Mouse (Mus musculus): Measurements from ENCODE around the gene Parvg.

Gene Parvg

DNA sequence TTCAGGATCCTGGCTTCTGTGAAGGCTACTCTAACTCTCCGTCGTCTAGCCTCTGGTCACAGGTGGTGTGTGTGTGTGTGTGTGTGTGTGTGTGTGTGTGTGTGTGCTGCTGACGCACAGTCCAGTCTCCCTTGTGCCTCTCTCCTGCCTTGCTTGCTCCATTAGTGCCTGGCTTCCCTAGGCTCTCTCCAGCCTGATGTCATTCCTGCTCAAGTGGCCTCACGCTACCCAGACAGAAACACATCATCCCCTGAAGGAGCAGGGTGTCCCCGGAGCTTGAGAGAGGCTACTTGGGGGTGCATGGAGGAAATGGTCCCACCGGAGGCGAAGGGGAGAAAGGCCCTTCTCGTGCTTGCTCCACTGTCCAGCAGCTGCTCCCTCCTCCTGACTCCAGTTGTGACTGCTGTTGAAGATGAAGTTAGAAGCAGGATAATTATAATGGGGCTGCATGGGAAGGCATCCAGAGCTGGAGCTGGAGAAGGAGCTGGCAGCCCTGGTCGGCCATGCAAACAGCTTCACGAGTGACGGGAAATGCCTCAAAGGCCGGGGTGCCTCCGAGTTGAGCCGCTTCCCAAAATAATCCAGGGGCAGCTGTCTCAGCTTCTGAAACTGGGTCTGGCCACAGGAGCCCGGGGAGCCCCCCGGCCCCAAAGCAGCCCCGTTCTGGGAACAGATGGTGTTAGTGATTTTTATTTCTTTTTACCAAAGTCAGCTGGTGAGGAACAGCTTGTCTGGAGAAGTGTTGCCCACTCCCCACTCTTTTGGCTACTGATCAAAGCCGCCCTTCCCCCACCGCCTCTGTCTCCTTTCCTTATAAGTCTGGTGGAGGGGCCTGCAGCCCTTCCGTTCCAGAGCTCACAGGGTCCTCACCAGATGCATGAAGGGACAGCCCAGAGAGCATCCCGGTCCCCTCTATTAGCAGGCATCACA is 28.4 kb downstream of the Parvg start:
- DNase-seq, result no peak

GRCm38 (mm10) chr15:84355081-84355480 is 31.3 kb downstream of the Parvg start:
- no peak for DNase-seq

- no peak for DNase-seq
Measured at GRCm38 (mm10) chr15:84364746-84365145, 40.9 kb downstream of the Parvg start.

DNA sequence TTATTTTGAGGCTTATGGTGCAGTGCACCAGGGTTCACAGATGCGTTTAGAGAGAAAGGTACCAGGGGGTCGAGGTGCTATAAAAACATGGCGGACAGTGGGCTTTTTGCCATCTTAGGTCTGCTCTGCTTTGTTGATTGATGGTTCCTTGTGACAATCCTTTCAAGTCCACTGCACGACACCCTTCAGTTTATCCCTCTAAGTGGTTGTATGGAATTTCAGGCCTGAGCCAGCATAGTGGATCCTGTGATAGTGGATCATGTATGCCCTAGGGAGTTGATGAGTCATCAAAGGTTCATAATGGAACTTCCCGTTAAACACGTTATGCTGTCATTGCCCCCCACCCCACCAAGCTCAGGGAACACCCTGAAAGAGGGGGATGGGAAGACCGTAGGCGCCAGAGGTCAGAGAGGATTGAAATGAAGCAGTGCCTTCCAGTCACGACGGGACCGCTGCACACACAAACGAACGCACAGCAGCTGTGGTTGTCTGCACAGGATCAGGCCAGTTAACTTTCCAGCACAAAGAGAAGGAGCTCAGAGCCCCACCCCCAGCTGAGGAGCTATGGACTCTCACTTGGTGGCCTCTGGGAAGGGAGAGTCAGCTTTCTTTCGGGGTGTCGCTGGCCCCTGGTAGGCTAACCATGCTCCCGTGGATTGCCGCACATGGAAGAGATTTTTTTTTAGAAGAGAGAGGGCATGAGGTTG is 42.0 kb downstream of the Parvg start:
- DNase-seq, result no peak

GRCm38 (mm10) chr15:84366574-84366989 is 42.8 kb downstream of the Parvg start:
- DNase-seq, result peak; percentile 59 to 63

- DNase-seq, result no peak
Measured at GRCm38 (mm10) chr15:84367402-84367801, 43.6 kb downstream of the Parvg start.

- DNase-seq, result no peak
Measured at GRCm38 (mm10) chr15:84372801-84373200, 49.0 kb downstream of the Parvg start.

DNA sequence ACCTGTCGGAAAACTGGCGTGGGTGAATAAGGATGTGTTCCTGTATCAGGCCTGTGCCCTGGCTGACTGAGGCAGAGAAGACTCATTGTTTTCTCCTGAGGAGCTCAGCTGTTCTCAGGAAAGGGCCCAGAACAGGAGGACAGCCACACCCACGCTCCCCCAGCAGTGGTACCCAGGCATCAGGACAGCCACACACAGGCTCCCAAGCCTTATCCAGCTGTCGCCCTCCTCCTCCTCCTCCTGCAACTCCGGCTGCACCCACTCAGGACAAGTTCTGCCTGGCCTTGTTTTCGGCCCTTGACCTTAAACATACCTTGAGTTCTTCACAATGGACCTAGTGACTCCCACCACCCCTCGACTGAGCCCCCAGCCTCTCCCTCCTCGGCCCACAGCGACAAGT is 54.9 kb downstream of the Parvg start:
- no peak for DNase-seq

GRCm38 (mm10) chr15:84380181-84380580 is 56.4 kb downstream of the Parvg start:
- no peak for DNase-seq

- no peak for DNase-seq
Measured at GRCm38 (mm10) chr15:84384066-84384465, 60.2 kb downstream of the Parvg start.

DNA sequence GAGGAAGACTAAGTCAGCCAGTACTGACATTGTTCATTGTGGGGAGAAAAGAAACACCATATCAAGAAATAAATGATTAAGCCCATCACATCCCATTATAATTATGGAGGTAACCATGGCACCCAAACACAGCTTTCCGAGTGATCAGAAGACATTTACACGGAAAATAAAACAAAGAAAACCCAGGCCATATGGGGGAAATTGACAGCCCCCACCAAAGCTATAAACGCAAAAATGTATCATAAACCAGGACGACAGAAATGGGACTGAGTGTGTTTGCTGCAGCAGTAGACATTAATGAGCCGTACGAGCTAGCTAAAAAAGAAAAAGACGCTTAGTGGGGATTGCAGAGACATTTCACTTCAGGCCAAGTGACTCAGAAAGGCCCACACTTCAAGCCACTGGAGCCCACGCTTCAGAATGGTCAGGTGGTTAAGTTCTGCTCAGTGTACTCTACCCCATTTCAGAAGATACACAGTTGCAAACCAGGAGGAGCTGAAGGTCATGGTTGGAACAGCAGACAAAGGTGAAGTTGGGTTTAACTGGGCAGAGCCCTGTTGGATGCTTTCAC is 62.3 kb downstream of the Parvg start:
- DNase-seq, result no peak

DNA sequence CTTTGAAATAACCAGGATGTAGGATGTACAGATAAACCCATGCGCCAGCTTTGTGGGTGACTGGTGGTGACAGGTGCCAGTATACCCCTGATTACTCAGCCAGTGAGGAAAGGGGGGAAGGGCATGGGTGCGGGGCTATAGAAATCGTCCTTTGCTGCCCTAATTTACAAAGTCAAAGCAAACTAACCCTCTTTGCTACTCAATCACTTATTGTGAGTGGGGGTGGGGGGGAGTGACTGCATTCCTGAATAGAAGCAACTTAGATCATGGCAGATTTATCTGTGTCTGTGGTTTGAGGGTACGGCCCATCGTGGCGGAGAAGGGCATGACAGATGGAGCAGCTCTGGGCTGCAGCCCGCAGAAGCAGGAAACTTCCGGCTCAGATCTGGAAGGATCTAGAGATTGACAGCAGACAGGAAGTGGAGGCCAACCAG is 64.9 kb downstream of the Parvg start:
- no peak for DNase-seq

- DNase-seq, result no peak
Measured at GRCm38 (mm10) chr15:84392131-84392530, 68.3 kb downstream of the Parvg start.

Data from cerebellum, postnatal 36 days (tissue).